Mouse (Mus musculus): ENCODE measurements around the gene Loxl3. TPM values are rescaled to one million over a fixed set of nuclear protein-coding genes. Genes with fewer than 3 reads are reported as not detected.
A peak's percentile ranks its signal among the peaks of the same experiment; 100 is the strongest.

Gene Loxl3
- polyA plus RNA-seq, 1 experiment from 2014 or later: 26.0 TPM

GRCm38 (mm10) chr6:83023786-83024185 is 10.2 kb upstream of the Loxl3 start:
- Histone ChIP-seq H3K4me1 (replicated peaks; ENCODE audit: control insufficient read depth, insufficient read depth, low read length) (peaks cover 8% of the 10 kb centered on the region), H3K4me3 (ENCODE audit: low read length) (no peak overlapping the region), H3K9ac (ENCODE audit: low read length) (no peak overlapping the region), H3K27ac (ENCODE audit: low read length) (no peak overlapping the region), H3K36me3 (ENCODE audit: control insufficient read depth, insufficient read depth, low read length) (no peaks in the 10 kb centered on the region), H3K4me2 (ENCODE audit: low read depth, low read length) (no peak overlapping the region), H3K27me3 (ENCODE audit: control insufficient read depth, insufficient read depth, low read depth, low read length) (no peaks in the 10 kb centered on the region), H3K9me3 (ENCODE audit: control insufficient read depth, low read length) (no peaks in the 10 kb centered on the region)
- no peak for ATAC-seq (ENCODE audit: low read depth)
- 85% methylated on average over 2 of the region's 2 CpGs for WGBS

GRCm38 (mm10) chr6:83024421-83024820 is 9.6 kb upstream of the Loxl3 start:
- Histone ChIP-seq H3K36me3 (ENCODE audit: control insufficient read depth, insufficient read depth, low read length) (no peaks in the 10 kb centered on the region), H3K4me2 (ENCODE audit: low read depth, low read length) (no peak overlapping the region), H3K27ac (ENCODE audit: low read length) (no peak overlapping the region), H3K4me3 (ENCODE audit: low read length) (no peak overlapping the region), H3K4me1 (replicated peaks; ENCODE audit: control insufficient read depth, insufficient read depth, low read length) (peaks cover 8% of the 10 kb centered on the region), H3K9ac (ENCODE audit: low read length) (no peak overlapping the region), H3K9me3 (ENCODE audit: control insufficient read depth, low read length) (no peaks in the 10 kb centered on the region), H3K27me3 (ENCODE audit: control insufficient read depth, insufficient read depth, low read depth, low read length) (no peaks in the 10 kb centered on the region)
- WGBS: 57% methylated on average over 4 of the region's 4 CpGs
- ATAC-seq (ENCODE audit: low read depth): no peak

GRCm38 (mm10) chr6:83025221-83025620 is 8.8 kb upstream of the Loxl3 start:
- Histone ChIP-seq H3K4me2 (ENCODE audit: low read depth, low read length) (no peak overlapping the region), H3K4me1 (replicated peaks; ENCODE audit: control insufficient read depth, insufficient read depth, low read length) (peaks cover 8% of the 10 kb centered on the region), H3K9me3 (ENCODE audit: control insufficient read depth, low read length) (no peaks in the 10 kb centered on the region), H3K9ac (ENCODE audit: low read length) (no peak overlapping the region), H3K27ac (ENCODE audit: low read length) (no peak overlapping the region), H3K27me3 (ENCODE audit: control insufficient read depth, insufficient read depth, low read depth, low read length) (no peaks in the 10 kb centered on the region), H3K4me3 (ENCODE audit: low read length) (no peak overlapping the region), H3K36me3 (ENCODE audit: control insufficient read depth, insufficient read depth, low read length) (no peaks in the 10 kb centered on the region)
- ATAC-seq (ENCODE audit: low read depth): no peak
- 83% methylated on average over 4 of the region's 4 CpGs for WGBS

GRCm38 (mm10) chr6:83027293-83027692 is 6.7 kb upstream of the Loxl3 start:
- H3K9me3 ChIP-seq (ENCODE audit: control insufficient read depth, low read length): no peaks in the 10 kb centered on the region
- H3K4me2 ChIP-seq (ENCODE audit: low read depth, low read length): no peak overlapping the region
- WGBS: 78% methylated on average over 8 of the region's 8 CpGs
- no peak overlapping the region for H3K27ac ChIP-seq (ENCODE audit: low read length)
- ATAC-seq (ENCODE audit: low read depth): no peak
- H3K9ac ChIP-seq (ENCODE audit: low read length): peak overlapping the region; percentile 45; the same call in 1 of the 2 replicates
- H3K36me3 ChIP-seq (ENCODE audit: control insufficient read depth, insufficient read depth, low read length): no peaks in the 10 kb centered on the region
- peaks cover 14% of the 10 kb centered on the region for H3K4me1 ChIP-seq (replicated peaks; ENCODE audit: control insufficient read depth, insufficient read depth, low read length)
- no peaks in the 10 kb centered on the region for H3K27me3 ChIP-seq (ENCODE audit: control insufficient read depth, insufficient read depth, low read depth, low read length)
- no peak overlapping the region for H3K4me3 ChIP-seq (ENCODE audit: low read length)

GRCm38 (mm10) chr6:83027706-83028105 is 6.3 kb upstream of the Loxl3 start:
- no peaks in the 10 kb centered on the region for H3K9me3 ChIP-seq (ENCODE audit: control insufficient read depth, low read length)
- H3K4me1 ChIP-seq (replicated peaks; ENCODE audit: control insufficient read depth, insufficient read depth, low read length): peaks cover 17% of the 10 kb centered on the region
- 16% methylated on average over 7 of the region's 9 CpGs for WGBS
- no peaks in the 10 kb centered on the region for H3K36me3 ChIP-seq (ENCODE audit: control insufficient read depth, insufficient read depth, low read length)
- H3K9ac ChIP-seq (ENCODE audit: low read length): peak overlapping the region; percentile 45; the same call in 1 of the 2 replicates
- no peak overlapping the region for H3K27ac ChIP-seq (ENCODE audit: low read length)
- peak; percentile 35 for ATAC-seq (ENCODE audit: low read depth)
- H3K4me3 ChIP-seq (ENCODE audit: low read length): no peak overlapping the region
- no peaks in the 10 kb centered on the region for H3K27me3 ChIP-seq (ENCODE audit: control insufficient read depth, insufficient read depth, low read depth, low read length)
- no peak overlapping the region for H3K4me2 ChIP-seq (ENCODE audit: low read depth, low read length)

GRCm38 (mm10) chr6:83029777-83030176 is 4.2 kb upstream of the Loxl3 start:
- 41% methylated on average over 10 of the region's 10 CpGs for WGBS
- no peaks in the 10 kb centered on the region for H3K9me3 ChIP-seq (ENCODE audit: control insufficient read depth, low read length)
- H3K4me2 ChIP-seq (ENCODE audit: low read depth, low read length): no peak overlapping the region
- no peaks in the 10 kb centered on the region for H3K36me3 ChIP-seq (ENCODE audit: control insufficient read depth, insufficient read depth, low read length)
- no peak for ATAC-seq (ENCODE audit: low read depth)
- H3K9ac ChIP-seq (ENCODE audit: low read length): no peak overlapping the region
- no peaks in the 10 kb centered on the region for H3K27me3 ChIP-seq (ENCODE audit: control insufficient read depth, insufficient read depth, low read depth, low read length)
- H3K4me1 ChIP-seq (replicated peaks; ENCODE audit: control insufficient read depth, insufficient read depth, low read length): peaks cover 22% of the 10 kb centered on the region
- no peak overlapping the region for H3K4me3 ChIP-seq (ENCODE audit: low read length)
- no peak overlapping the region for H3K27ac ChIP-seq (ENCODE audit: low read length)

GRCm38 (mm10) chr6:83031111-83031510 is 2.9 kb upstream of the Loxl3 start:
- Histone ChIP-seq H3K4me2 (ENCODE audit: low read depth, low read length) (no peak overlapping the region), H3K4me3 (ENCODE audit: low read length) (no peak overlapping the region), H3K27me3 (ENCODE audit: control insufficient read depth, insufficient read depth, low read depth, low read length) (no peaks in the 10 kb centered on the region), H3K9ac (ENCODE audit: low read length) (no peak overlapping the region), H3K27ac (ENCODE audit: low read length) (no peak overlapping the region), H3K4me1 (replicated peaks; ENCODE audit: control insufficient read depth, insufficient read depth, low read length) (peaks cover 30% of the 10 kb centered on the region), H3K9me3 (ENCODE audit: control insufficient read depth, low read length) (no peaks in the 10 kb centered on the region), H3K36me3 (ENCODE audit: control insufficient read depth, insufficient read depth, low read length) (no peaks in the 10 kb centered on the region)
- ATAC-seq (ENCODE audit: low read depth): no peak
- WGBS: 71% methylated on average over 7 of the region's 7 CpGs

- Histone ChIP-seq H3K9ac (ENCODE audit: low read length) (peak overlapping the region; percentile 76), H3K4me1 (replicated peaks; ENCODE audit: control insufficient read depth, insufficient read depth, low read length) (peaks cover 32% of the 10 kb centered on the region), H3K27ac (ENCODE audit: low read length) (no peak overlapping the region), H3K9me3 (ENCODE audit: control insufficient read depth, low read length) (no peaks in the 10 kb centered on the region), H3K4me2 (ENCODE audit: low read depth, low read length) (peak overlapping the region; percentile 91), H3K36me3 (ENCODE audit: control insufficient read depth, insufficient read depth, low read length) (no peaks in the 10 kb centered on the region), H3K27me3 (ENCODE audit: control insufficient read depth, insufficient read depth, low read depth, low read length) (no peaks in the 10 kb centered on the region), H3K4me3 (ENCODE audit: low read length) (peak overlapping the region; percentile 75)
- 43% methylated on average over 18 of the region's 18 CpGs for WGBS
- no peak for ATAC-seq (ENCODE audit: low read depth)
Observed at GRCm38 (mm10) chr6:83031921-83032590, 1.9 kb upstream of the Loxl3 start.

- peak overlapping the region; percentile 91 for H3K4me2 ChIP-seq (ENCODE audit: low read depth, low read length)
- no peaks in the 10 kb centered on the region for H3K27me3 ChIP-seq (ENCODE audit: control insufficient read depth, insufficient read depth, low read depth, low read length)
- no peaks in the 10 kb centered on the region for H3K36me3 ChIP-seq (ENCODE audit: control insufficient read depth, insufficient read depth, low read length)
- H3K9ac ChIP-seq (ENCODE audit: low read length): peak overlapping the region; percentile 76
- WGBS: 0% methylated on average over 31 of the region's 31 CpGs
- ATAC-seq (ENCODE audit: low read depth): peak; percentile 35
- H3K4me3 ChIP-seq (ENCODE audit: low read length): peak overlapping the region; percentile 75
- peak overlapping the region; percentile 93 for H3K27ac ChIP-seq (ENCODE audit: low read length)
- peaks cover 29% of the 10 kb centered on the region for H3K4me1 ChIP-seq (replicated peaks; ENCODE audit: control insufficient read depth, insufficient read depth, low read length)
- no peaks in the 10 kb centered on the region for H3K9me3 ChIP-seq (ENCODE audit: control insufficient read depth, low read length)
Observed at GRCm38 (mm10) chr6:83032769-83033191, 1.2 kb upstream of the Loxl3 start.

Measured in lung, embryonic 16.5 days (tissue).